Mouse (Mus musculus) forebrain, embryonic 13.5 days (tissue): ENCODE data around the gene Gm49380. TPM values are rescaled to one million over a fixed set of nuclear protein-coding genes. Genes with fewer than 3 reads are reported as not detected.

Experiments used
- ATAC-seq: fragments of 200-750 bp; cut with Nextera tagmentation; 2 replicates; pipeline ENCODE4 v1.8.0; 2017
- H3K27ac ChIP-seq: fragments of 300-500 bp; sonication (generic); 2 replicates; pipeline ENCODE4 v1.5.1; 2015; ENCODE audit warnings: inconsistent platforms, mild to moderate bottlenecking, moderate library complexity
- H3K27me3 ChIP-seq: fragments of 300-500 bp; sonication (generic); 2 replicates; pipeline ENCODE4 v1.6.1; 2015; ENCODE audit warnings: mild to moderate bottlenecking, inconsistent platforms
- H3K36me3 ChIP-seq: fragments of 300-500 bp; sonication (generic); 2 replicates; pipeline ENCODE4 v1.6.1; 2015; ENCODE audit warnings: mild to moderate bottlenecking, inconsistent platforms; ENCODE audit not compliant: poor library complexity, severe bottlenecking
- H3K4me1 ChIP-seq: fragments of 300-500 bp; sonication (generic); 2 replicates; pipeline ENCODE4 v1.6.1; 2015; ENCODE audit warnings: inconsistent platforms
- H3K4me2 ChIP-seq: fragments of 300-500 bp; sonication (generic); 2 replicates; pipeline ENCODE4 v1.6.1; 2015; ENCODE audit warnings: inconsistent platforms, mild to moderate bottlenecking, moderate library complexity
- H3K4me3 ChIP-seq: fragments of 300-500 bp; sonication (generic); 2 replicates; pipeline ENCODE4 v1.5.1; 2015; ENCODE audit warnings: mild to moderate bottlenecking, inconsistent platforms
- H3K9ac ChIP-seq: fragments of 300-500 bp; sonication (generic); 2 replicates; pipeline ENCODE4 v1.6.1; 2015; ENCODE audit warnings: mild to moderate bottlenecking, inconsistent platforms
- H3K9me3 ChIP-seq: fragments of 300-500 bp; sonication (generic); replicated peaks from 2 replicates; pipeline ENCODE4 v1.6.1; 2016; ENCODE audit warnings: inconsistent platforms
- WGBS: fragments of 180-500 bp; shearing (Covaris S2); methylation state at CpG from one replicate; pipeline ENCODE4 v1.1.7; 2015; 5-methylcytosine and 5-hydroxymethylcytosine counted together
- polyA plus RNA-seq: library from polyadenylated mRNA; unstranded; fragments of >200 nt; fragmentation: Nextera tagmentation; extraction: Ambion mirVana; gene quantifications from 2 replicates; pipeline ENCODE4 v1.2.1, GENCODE M21; 2015

Gm49380 gene
- polyA plus RNA-seq, 1 experiment from 2014 or later, result not detected

GRCm38 (mm10) chr9:44070113-44070843 is 43.0 kb downstream of the Gm49380 start:
- no peaks in the 10 kb centered on the region for H3K36me3 ChIP-seq
- no peak overlapping the region for H3K27ac ChIP-seq
- H3K9me3 ChIP-seq, result no peaks in the 10 kb centered on the region
- no peak overlapping the region for H3K4me3 ChIP-seq
- peaks cover 42% of the 10 kb centered on the region for H3K4me1 ChIP-seq
- WGBS, result 83% methylated on average over 14 of the region's 14 CpGs
- 0 out of 2 replicates have a peak, but pooled peaks cover 8% of the 10 kb centered on the region for H3K27me3 ChIP-seq
- ATAC-seq, result no peak
- H3K9ac ChIP-seq, result no peak overlapping the region
- no peak overlapping the region for H3K4me2 ChIP-seq

DNA sequence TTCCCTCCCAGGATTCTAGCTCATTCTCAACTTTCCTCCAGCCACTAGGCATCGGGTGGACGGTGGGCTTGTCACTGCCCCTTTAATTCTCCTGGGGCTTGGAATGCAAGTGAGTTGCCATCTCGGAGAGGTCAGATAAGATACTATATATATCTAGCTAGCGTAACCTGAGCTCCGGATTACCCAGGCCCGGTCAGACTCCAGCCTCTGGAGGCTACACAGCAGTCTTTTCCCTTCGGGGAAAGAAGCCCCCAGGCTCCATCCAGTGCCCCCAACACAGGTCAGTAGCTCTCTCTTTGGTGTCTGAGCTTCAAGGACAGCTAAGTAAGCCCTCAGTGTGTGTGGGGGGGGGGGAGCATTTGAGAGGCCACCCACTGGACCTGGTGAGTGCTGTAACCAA is 44.0 kb downstream of the Gm49380 start:
- Histone ChIP-seq H3K36me3 (no peaks in the 10 kb centered on the region), H3K27ac (no peak overlapping the region), H3K9ac (no peak overlapping the region), H3K27me3 (0 out of 2 replicates have a peak, but pooled peaks cover 8% of the 10 kb centered on the region), H3K4me2 (no peak overlapping the region), H3K4me1 (peaks cover 42% of the 10 kb centered on the region), H3K4me3 (no peak overlapping the region), H3K9me3 (no peaks in the 10 kb centered on the region)
- ATAC-seq, result no peak
- WGBS, result 36% methylated on average over 7 of the region's 7 CpGs

- H3K27ac ChIP-seq, result no peak overlapping the region
- H3K4me2 ChIP-seq, result no peak overlapping the region
- no peak overlapping the region for H3K4me3 ChIP-seq
- peaks cover 36% of the 10 kb centered on the region for H3K4me1 ChIP-seq
- peaks cover 8% of the 10 kb centered on the region; the same call in 1 of the 2 replicates for H3K27me3 ChIP-seq
- H3K36me3 ChIP-seq, result no peaks in the 10 kb centered on the region
- WGBS, result 83% methylated on average over 6 of the region's 6 CpGs
- H3K9me3 ChIP-seq, result no peaks in the 10 kb centered on the region
- no peak for ATAC-seq
- no peak overlapping the region for H3K9ac ChIP-seq
Measured at GRCm38 (mm10) chr9:44067960-44068330, 45.4 kb downstream of the Gm49380 start.

DNA sequence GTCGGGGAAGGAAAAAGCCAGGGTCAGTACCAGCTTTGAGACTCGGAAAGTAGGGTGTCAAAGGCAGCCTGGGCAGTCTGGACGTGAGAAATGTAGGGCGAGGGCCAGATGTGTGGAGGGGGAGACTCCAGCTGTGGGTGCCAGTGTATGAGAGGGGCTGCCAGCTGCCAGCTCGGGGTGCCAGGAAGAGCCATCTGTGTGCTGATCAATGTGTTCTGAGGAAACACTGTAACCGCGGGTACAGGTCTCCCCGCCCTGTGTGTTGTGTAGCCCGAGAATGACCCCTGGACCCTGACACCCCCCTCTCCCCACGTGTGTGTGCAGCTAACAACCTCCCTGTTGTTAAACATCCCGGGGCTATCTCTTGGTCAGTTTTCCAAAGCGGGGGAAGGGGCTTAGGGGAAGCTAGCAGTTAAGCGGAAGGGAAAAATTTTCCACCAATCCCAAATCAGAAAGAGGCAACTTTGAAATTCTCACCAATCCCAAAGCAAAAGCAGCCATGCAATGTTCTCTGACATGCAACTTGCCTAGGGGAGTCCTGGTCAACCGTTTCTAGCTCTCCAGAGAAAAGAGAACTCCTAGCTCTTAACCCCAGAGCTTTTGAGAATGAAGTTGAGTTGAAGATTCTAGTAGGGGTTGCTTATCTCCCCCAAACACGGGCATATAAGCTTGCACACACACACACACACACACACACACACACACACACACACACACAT is 45.9 kb downstream of the Gm49380 start:
- H3K27ac ChIP-seq, result no peak overlapping the region
- no peak; the same call in 1 of the 2 replicates for ATAC-seq
- 12% methylated on average over 15 of the region's 15 CpGs for WGBS

DNA sequence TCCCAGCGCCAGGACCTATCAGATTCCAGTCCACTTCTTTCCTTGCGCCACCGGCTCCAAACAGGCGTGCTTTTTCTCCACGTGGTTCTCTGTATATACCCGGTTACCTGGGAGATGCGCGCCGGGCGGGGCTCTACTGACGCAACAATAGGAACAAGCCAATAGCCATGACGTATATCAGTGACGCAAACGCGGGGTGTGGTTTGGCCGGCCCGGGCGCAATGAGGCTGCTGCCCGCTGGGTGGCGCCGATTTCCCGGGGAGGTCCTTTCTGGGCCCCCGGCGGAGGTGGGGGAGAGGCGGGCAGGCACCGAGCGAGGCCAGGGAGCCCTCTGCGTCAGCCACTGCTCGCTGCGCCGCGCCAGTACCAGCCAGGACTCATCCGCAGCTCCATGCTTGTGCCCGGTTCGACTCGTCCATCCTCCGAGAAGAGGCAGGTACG is 46.5 kb downstream of the Gm49380 start, which contains the start of gene Usp2:
TSS of gene Usp2 (plus strand) at position 237 of the 441 bp plus-strand sequence.
- no peaks in the 10 kb centered on the region for H3K9me3 ChIP-seq
- peaks cover 24% of the 10 kb centered on the region for H3K4me1 ChIP-seq
- H3K4me2 ChIP-seq, result peak within 1 kb of the TSS; percentile 83
- no peak within 1 kb of the TSS; the same call in 1 of the 2 replicates for H3K27ac ChIP-seq
- no peaks in the 10 kb centered on the region for H3K36me3 ChIP-seq
- WGBS, result under 1% methylated on average over 37 of the region's 38 CpGs
- H3K4me3 ChIP-seq, result peak within 1 kb of the TSS; percentile 48
- H3K27me3 ChIP-seq, result peaks cover 8% of the 10 kb centered on the region; the same call in 1 of the 2 replicates
- H3K9ac ChIP-seq, result peak within 1 kb of the TSS; percentile 63
- peak; percentile 98 for ATAC-seq

More for the DNA sequence above, 45.9 kb downstream of the Gm49380 start:
- no peaks in the 10 kb centered on the region for H3K9me3 ChIP-seq
- peak overlapping the region; percentile 63 for H3K9ac ChIP-seq
- H3K4me3 ChIP-seq, result peak overlapping the region; percentile 48
- peaks cover 30% of the 10 kb centered on the region for H3K4me1 ChIP-seq
- peaks cover 8% of the 10 kb centered on the region; the same call in 1 of the 2 replicates for H3K27me3 ChIP-seq
- H3K4me2 ChIP-seq, result peak overlapping the region; percentile 83
- no peaks in the 10 kb centered on the region for H3K36me3 ChIP-seq

- H3K27me3 ChIP-seq, result peaks cover 6% of the 10 kb centered on the region; the same call in 1 of the 2 replicates
- H3K36me3 ChIP-seq, result no peaks in the 10 kb centered on the region
- WGBS, result 52% methylated on average over 1 of the region's 1 CpGs
- H3K9ac ChIP-seq, result no peak overlapping the region
- peaks cover 9% of the 10 kb centered on the region for H3K4me1 ChIP-seq
- no peak for ATAC-seq
- H3K9me3 ChIP-seq, result no peaks in the 10 kb centered on the region
- H3K27ac ChIP-seq, result no peak overlapping the region
- H3K4me2 ChIP-seq, result no peak overlapping the region
- no peak overlapping the region for H3K4me3 ChIP-seq
Measured at GRCm38 (mm10) chr9:44065177-44065576, 48.1 kb downstream of the Gm49380 start.

DNA sequence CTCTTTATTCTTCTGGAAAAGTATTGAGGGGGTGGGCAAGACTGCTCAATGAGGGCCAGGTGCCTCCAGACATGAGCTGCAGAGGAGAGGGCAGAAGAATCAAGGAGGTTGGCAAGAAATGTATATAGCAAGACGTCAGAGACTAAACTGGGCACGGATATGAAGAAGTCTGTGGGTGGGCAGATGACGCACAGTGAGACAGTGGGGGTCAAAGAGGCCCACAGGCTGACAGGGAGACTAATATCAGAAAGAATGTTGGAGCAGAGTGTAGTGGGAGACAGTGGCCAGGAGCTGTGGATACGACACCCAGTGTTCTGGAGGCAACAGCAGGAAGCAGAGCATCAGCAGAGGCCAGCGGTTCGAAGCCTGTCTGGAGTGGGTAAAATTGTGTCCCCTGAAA is 54.7 kb downstream of the Gm49380 start:
- H3K9me3 ChIP-seq, result no peaks in the 10 kb centered on the region; the same call in 1 of the 2 replicates
- H3K36me3 ChIP-seq, result no peaks in the 10 kb centered on the region
- 89% methylated on average over 6 of the region's 6 CpGs for WGBS
- no peak overlapping the region for H3K27ac ChIP-seq
- no peaks in the 10 kb centered on the region for H3K4me1 ChIP-seq
- peaks cover 7% of the 10 kb centered on the region; the same call in 1 of the 2 replicates for H3K27me3 ChIP-seq
- no peak for ATAC-seq
- H3K4me2 ChIP-seq, result no peak overlapping the region
- no peak overlapping the region for H3K4me3 ChIP-seq
- H3K9ac ChIP-seq, result no peak overlapping the region

DNA sequence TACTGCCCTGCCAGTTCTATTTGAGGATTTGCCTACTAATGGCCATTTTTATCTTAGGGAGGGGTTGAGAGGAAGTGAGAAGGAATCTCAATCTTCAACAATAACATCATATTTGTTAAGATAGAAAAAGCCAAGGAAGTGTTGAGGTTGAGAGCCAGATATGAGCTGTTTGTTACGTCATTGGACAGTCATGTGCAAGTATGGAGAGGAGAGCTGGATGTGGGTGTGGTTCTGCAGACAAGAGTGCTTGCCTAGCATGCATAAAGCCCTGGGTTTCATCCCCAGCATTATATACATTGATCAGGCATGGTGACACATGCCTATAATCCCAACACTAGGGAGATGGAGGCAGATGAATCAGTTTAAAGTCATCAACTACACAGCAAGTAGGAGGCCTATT is 59.4 kb downstream of the Gm49380 start:
- Histone ChIP-seq H3K27me3 (peaks cover 4% of the 10 kb centered on the region; the same call in 1 of the 2 replicates), H3K4me1 (no peaks in the 10 kb centered on the region), H3K4me3 (no peak overlapping the region), H3K27ac (no peak overlapping the region), H3K4me2 (no peak overlapping the region), H3K9me3 (no peaks in the 10 kb centered on the region; the same call in 1 of the 2 replicates), H3K36me3 (no peaks in the 10 kb centered on the region), H3K9ac (no peak overlapping the region)
- WGBS, result 78% methylated on average over 1 of the region's 1 CpGs
- ATAC-seq, result no peak

DNA sequence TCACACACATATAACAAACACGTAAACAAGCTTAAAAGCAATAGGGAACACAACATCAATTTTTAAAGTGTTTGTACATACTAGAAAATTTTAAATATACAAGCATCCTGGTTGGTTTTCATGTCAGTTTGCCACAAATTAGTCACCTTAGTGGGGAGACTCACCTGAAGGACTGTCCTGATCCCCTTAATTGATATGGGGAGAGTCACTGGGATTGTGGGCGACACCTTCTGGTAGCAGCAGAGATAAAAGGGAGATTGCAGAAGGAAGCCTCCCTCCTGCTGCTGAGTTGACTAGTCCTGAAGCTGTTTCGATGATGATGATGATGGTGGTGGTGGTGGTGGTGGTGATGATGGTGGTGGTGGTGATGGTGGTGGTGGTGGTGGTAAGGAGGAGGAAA is 60.4 kb downstream of the Gm49380 start:
- Histone ChIP-seq H3K36me3 (no peaks in the 10 kb centered on the region), H3K27ac (no peak overlapping the region), H3K9me3 (no peaks in the 10 kb centered on the region; the same call in 1 of the 2 replicates), H3K4me2 (no peak overlapping the region), H3K4me3 (no peak overlapping the region), H3K9ac (no peak overlapping the region), H3K27me3 (peaks cover 4% of the 10 kb centered on the region; the same call in 1 of the 2 replicates), H3K4me1 (no peaks in the 10 kb centered on the region)
- ATAC-seq, result no peak
- 69% methylated on average over 3 of the region's 3 CpGs for WGBS

- 91% methylated on average over 8 of the region's 8 CpGs for WGBS
Measured at GRCm38 (mm10) chr9:44049381-44050165, 63.7 kb downstream of the Gm49380 start.

GRCm38 (mm10) chr9:44048541-44049380 is 64.5 kb downstream of the Gm49380 start:
- no peak overlapping the region for H3K27ac ChIP-seq
- H3K4me2 ChIP-seq, result no peak overlapping the region
- no peak overlapping the region for H3K9ac ChIP-seq
- 79% methylated on average over 15 of the region's 15 CpGs for WGBS
- H3K9me3 ChIP-seq, result no peaks in the 10 kb centered on the region
- peaks cover 5% of the 10 kb centered on the region for H3K4me1 ChIP-seq
- no peaks in the 10 kb centered on the region for H3K36me3 ChIP-seq
- H3K27me3 ChIP-seq, result peaks cover 30% of the 10 kb centered on the region
- ATAC-seq, result no peak
- H3K4me3 ChIP-seq, result no peak overlapping the region

More at GRCm38 (mm10) chr9:44049381-44050165, 63.7 kb downstream of the Gm49380 start:
- Histone ChIP-seq H3K4me2 (no peak overlapping the region), H3K36me3 (no peaks in the 10 kb centered on the region), H3K4me1 (no peaks in the 10 kb centered on the region), H3K27me3 (peaks cover 22% of the 10 kb centered on the region), H3K4me3 (no peak overlapping the region), H3K9ac (no peak overlapping the region), H3K9me3 (no peaks in the 10 kb centered on the region), H3K27ac (no peak overlapping the region)
- ATAC-seq, result no peak
